Mouse (Mus musculus): ENCODE measurements around the gene Gm38100. TPM values are rescaled to one million over a fixed set of nuclear protein-coding genes. Genes with fewer than 3 reads are reported as not detected.

The Gm38100 gene
- polyA plus RNA-seq, 1 experiment = not detected

GRCm38 (mm10) chr1:175950851-175951250 is 30.7 kb downstream of the Gm38100 start:
- Histone ChIP-seq H3K4me1 (ENCODE audit: control insufficient read depth, insufficient read depth, low read length) (no peaks in the 10 kb centered on the region), H3K27ac (ENCODE audit: insufficient read depth, low read depth, low read length) (no peak overlapping the region), H3K4me3 (ENCODE audit: insufficient read depth, low read length) (no peak overlapping the region)
- TF ChIP-seq POLR2A (IDR thresholded peaks at IDR 0.05; ENCODE audit: borderline replicate concordance, low read depth, low read length) (no peak), CTCF (IDR thresholded peaks at IDR 0.05; ENCODE audit: low read depth, low read length) (no peak)

GRCm38 (mm10) chr1:175961786-175962185 is 41.7 kb downstream of the Gm38100 start:
- Histone ChIP-seq H3K27ac (ENCODE audit: insufficient read depth, low read depth, low read length) (no peak overlapping the region), H3K4me1 (ENCODE audit: control insufficient read depth, insufficient read depth, low read length) (no peaks in the 10 kb centered on the region), H3K4me3 (ENCODE audit: insufficient read depth, low read length) (no peak overlapping the region)
- TF ChIP-seq CTCF (IDR thresholded peaks at IDR 0.05; ENCODE audit: low read depth, low read length) (no peak), POLR2A (IDR thresholded peaks at IDR 0.05; ENCODE audit: borderline replicate concordance, low read depth, low read length) (no peak)

- no peak overlapping the region for H3K27ac ChIP-seq (ENCODE audit: insufficient read depth, low read depth, low read length)
- TF ChIP-seq CTCF (IDR thresholded peaks at IDR 0.05; ENCODE audit: low read depth, low read length) (no peak), POLR2A (IDR thresholded peaks at IDR 0.05; ENCODE audit: borderline replicate concordance, low read depth, low read length) (no peak)
- H3K4me3 ChIP-seq (ENCODE audit: insufficient read depth, low read length) = no peak overlapping the region
- no peaks in the 10 kb centered on the region for H3K4me1 ChIP-seq (ENCODE audit: control insufficient read depth, insufficient read depth, low read length)
These were observed 47.0 kb downstream of the Gm38100 start for GRCm38 (mm10) chr1:175967004-175967745.

GRCm38 (mm10) chr1:175970710-175971109 is 50.6 kb downstream of the Gm38100 start:
- TF ChIP-seq CTCF (IDR thresholded peaks at IDR 0.05; ENCODE audit: low read depth, low read length) = no peak
- no peak for TF ChIP-seq POLR2A (IDR thresholded peaks at IDR 0.05; ENCODE audit: borderline replicate concordance, low read depth, low read length)
- no peak overlapping the region for H3K27ac ChIP-seq (ENCODE audit: insufficient read depth, low read depth, low read length)
- no peak overlapping the region for H3K4me3 ChIP-seq (ENCODE audit: insufficient read depth, low read length)
- no peaks in the 10 kb centered on the region for H3K4me1 ChIP-seq (ENCODE audit: control insufficient read depth, insufficient read depth, low read length)

Other genes with a start within 250 kb of the Gm38100 start
- gene Opn3, start 227.6 kb upstream of the Gm38100 start, polyA plus RNA-seq (2012; ENCODE audit: insufficient read depth, insufficient read length, missing spikeins) = 5.7 and 7.6 TPM in 2 replicates
- 9.4 and 9.6 TPM in 2 replicates for gene Chml, start 227.4 kb upstream of the Gm38100 start, polyA plus RNA-seq (2012; ENCODE audit: insufficient read depth, insufficient read length, missing spikeins)
- gene Wdr64, start 221.7 kb upstream of the Gm38100 start, polyA plus RNA-seq (2012; ENCODE audit: insufficient read depth, insufficient read length, missing spikeins) = not detected in 2 replicates
- gene Exo1, start 39.7 kb upstream of the Gm38100 start, polyA plus RNA-seq (2012; ENCODE audit: insufficient read depth, insufficient read length, missing spikeins) = 7.1 and 8.6 TPM in 2 replicates
- gene Rbm8a2, start 58.8 kb downstream of the Gm38100 start, polyA plus RNA-seq (2012; ENCODE audit: insufficient read depth, insufficient read length, missing spikeins) = 1.9 and 2.1 TPM in 2 replicates